10 mouse cellular contexts compared by ENCODE assay signal in genomic region chr3:75202808-75203503, GRCm38 (mm10). TPM values are rescaled to one million over a fixed set of nuclear protein-coding genes. Genes with fewer than 3 reads are reported as not detected.
DNase-seq lines count a peak whose midpoint lies in the region; ATAC-seq and TF ChIP-seq lines count a peak whose summit lies in the region.
"Had no signal": no experiment of that assay in that cellular context is flagged by ENCODE, and none has a peak within 500 bp of the region (broad histone marks: within the 10 kb centered on the region; RNA-seq: fewer than 3 reads in every experiment).

No protein-coding gene starts in this region.

- TF ChIP-seq EP300 in lung, postnatal 0 days (IDR thresholded peaks at IDR 0.05): no peak

- no peaks in the 10 kb centered on the region for H3K9me3 ChIP-seq in G1E (replicated peaks)
- H3K9me3 ChIP-seq in lung, postnatal 0 days (ENCODE audit: low read length): no peaks in the 10 kb centered on the region
- H3K9me3 ChIP-seq: heart, embryonic 13.5 days; stomach, embryonic 15.5 days had no signal

- peak; percentile 32 for DNase-seq in CD4-positive helper T cell, adult 2 months (ENCODE audit: low read depth, low spot score)
- DNase-seq in G1E (ENCODE audit: low spot score): peak; percentile 11
- peak; percentile 27 for DNase-seq in cerebellum, adult 8-10 months
- peak; percentile 39 to 67 for DNase-seq in frontal cortex, postnatal 36 days (ENCODE audit: low spot score in 2 of 2)
- DNase-seq in kidney, postnatal 4 days: peak; percentile 68 to 70
- peak; percentile 59 for DNase-seq in lung, postnatal 0 days (ENCODE audit: low spot score)
- DNase-seq in retina, postnatal 7 days (ENCODE audit: low read depth, low spot score): peak; percentile 21
- peak; percentile 8 for DNase-seq in yolk sac, embryonic 10.5 days (ENCODE audit: low spot score)

- no peaks in the 10 kb centered on the region for H3K27me3 ChIP-seq in G1E (ENCODE audit: insufficient read depth, low read length)
- no peaks in the 10 kb centered on the region for H3K27me3 ChIP-seq in lung, postnatal 0 days (replicated peaks; ENCODE audit: insufficient read depth, low read length)
- H3K27me3 ChIP-seq: heart, embryonic 13.5 days; stomach, embryonic 15.5 days had no signal

- TF ChIP-seq CTCF in G1E (IDR thresholded peaks at IDR 0.05; ENCODE audit: low read depth, low read length): peak; percentile 41
- TF ChIP-seq CTCF in lung, postnatal 0 days (IDR thresholded peaks at IDR 0.05): peak; percentile 74

- H3K27ac ChIP-seq in lung, postnatal 0 days (ENCODE audit: low read length): no peak overlapping the region
- H3K27ac ChIP-seq: heart, embryonic 13.5 days; stomach, embryonic 15.5 days had no signal

- H3K36me3 ChIP-seq in G1E (replicated peaks): no peaks in the 10 kb centered on the region
- H3K36me3 ChIP-seq in lung, postnatal 0 days (ENCODE audit: insufficient read depth, low read length): no peaks in the 10 kb centered on the region
- H3K36me3 ChIP-seq: heart, embryonic 13.5 days; stomach, embryonic 15.5 days had no signal

- H3K4me3 ChIP-seq in G1E (ENCODE audit: low read depth, low read length): no peak overlapping the region
- no peak overlapping the region for H3K4me3 ChIP-seq in lung, postnatal 0 days (ENCODE audit: low read depth, low read length)
- H3K4me3 ChIP-seq: heart, embryonic 13.5 days; stomach, embryonic 15.5 days had no signal

- no peaks in the 10 kb centered on the region for H3K4me1 ChIP-seq in G1E (ENCODE audit: insufficient read depth, low read depth, low read length)
- no peaks in the 10 kb centered on the region for H3K4me1 ChIP-seq in lung, postnatal 0 days (ENCODE audit: insufficient read depth, low read depth, low read length)
- H3K4me1 ChIP-seq: heart, embryonic 13.5 days; stomach, embryonic 15.5 days had no signal

- H3K4me2 ChIP-seq in lung, postnatal 0 days (replicated peaks; ENCODE audit: low read depth, low read length): no peak overlapping the region
- H3K4me2 ChIP-seq: heart, embryonic 13.5 days; stomach, embryonic 15.5 days had no signal

- WGBS in lung, postnatal 0 days: 32% methylated on average over 12 of the region's 12 CpGs

- ATAC-seq in G1E (ENCODE audit: extremely low read depth, insufficient number of reproducible peaks, low FRiP score, poor library complexity, severe bottlenecking): peak; percentile 70; the same call in 1 of the 2 replicates
- no peak for ATAC-seq in lung, postnatal 0 days

- H3K9ac ChIP-seq in lung, postnatal 0 days (replicated peaks; ENCODE audit: low read depth): no peak overlapping the region
- H3K9ac ChIP-seq: heart, embryonic 13.5 days; stomach, embryonic 15.5 days had no signal

RNA-seq across cellular contexts. Expression of gene Zbbx, which starts 38.1 kb away (rescaled TPM):
- total RNA-seq in G1E (2014; fragmentation: Nextera tagmentation) (not detected in 2 replicates), G1E (2017) (not detected in 2 replicates)
- polyA plus RNA-seq in G1E (2012): not detected in 2 replicates
- 2.3 and 2.6 TPM in 2 replicates for polyA plus RNA-seq in lung, postnatal 0 days (2015; fragmentation: Nextera tagmentation; extraction: Ambion mirVana)
- polyA plus RNA-seq: heart, embryonic 13.5 days had no signal

Comparison
In these comparisons a context has a peak if more than half of its experiments do, and no peak if none do; other contexts are left out.
1. DNase-seq: peak in every context shown above with its lines; median percentile 69 in kidney, postnatal 4 days; 59 in lung, postnatal 0 days; 53 in frontal cortex, postnatal 36 days; 32 in CD4-positive helper T cell, adult 2 months; 27 in cerebellum, adult 8-10 months; 21 in retina, postnatal 7 days; 11 in G1E; 8 in yolk sac, embryonic 10.5 days.